Mouse (Mus musculus) gastrocnemius, postnatal 25 days (tissue): ENCODE data around the gene Bhmt2. TPM values are rescaled to one million over a fixed set of nuclear protein-coding genes. Genes with fewer than 3 reads are reported as not detected.

Experiments
- DNase-seq: peaks from one replicate; pipeline ENCODE4 v3.0.0; 2022
- long read RNA-seq, 2 experiments: library from polyadenylated mRNA; stranded (forward); transcript quantifications; one replicate each; pipeline ENCODE4 v2.0.0; 2021
- total RNA-seq, 2 experiments: library from RNA; stranded (reverse); gene quantifications; 1 replicate in 1 of 2; 2 replicates in 1 of 2; pipeline ENCODE4 v1.2.3; 2021

Gene Bhmt2
- total RNA-seq: not detected
- long read RNA-seq, experiment 1: 0 reads
- long read RNA-seq, experiment 2: 0 reads

GRCm38 (mm10) chr13:93674131-93674561, at the start of gene Bhmt2, which contains the start of gene Dmgdh:
Gene Bhmt2, minus strand, starts transcription at chr13:93674302.
Gene Dmgdh, plus strand, starts transcription at chr13:93674433.
- DNase-seq: no peak

DNA sequence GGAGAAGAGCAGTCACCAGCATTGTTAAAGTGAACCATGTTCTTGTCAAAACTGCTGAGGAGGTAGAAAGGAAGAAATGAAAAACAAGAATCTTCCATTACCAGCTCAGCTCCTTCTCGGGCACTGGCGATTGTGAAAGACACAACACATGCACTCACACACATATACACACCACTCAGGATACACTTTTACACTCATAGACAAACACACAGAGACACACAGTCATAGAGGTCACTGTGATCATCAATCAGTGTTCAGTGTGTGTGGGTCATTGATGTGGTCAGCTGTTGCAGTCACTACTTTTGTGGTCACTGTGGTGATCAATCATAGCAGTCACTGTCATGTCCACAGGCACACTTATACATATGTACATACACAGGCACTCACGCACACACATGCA, 49.4 kb upstream of the Bhmt2 start:
- no peak for DNase-seq

GRCm38 (mm10) chr13:93721916-93722315, 47.8 kb upstream of the Bhmt2 start:
- no peak for DNase-seq

- DNase-seq: no peak
Measured at GRCm38 (mm10) chr13:93718948-93719347, 44.8 kb upstream of the Bhmt2 start.

DNA sequence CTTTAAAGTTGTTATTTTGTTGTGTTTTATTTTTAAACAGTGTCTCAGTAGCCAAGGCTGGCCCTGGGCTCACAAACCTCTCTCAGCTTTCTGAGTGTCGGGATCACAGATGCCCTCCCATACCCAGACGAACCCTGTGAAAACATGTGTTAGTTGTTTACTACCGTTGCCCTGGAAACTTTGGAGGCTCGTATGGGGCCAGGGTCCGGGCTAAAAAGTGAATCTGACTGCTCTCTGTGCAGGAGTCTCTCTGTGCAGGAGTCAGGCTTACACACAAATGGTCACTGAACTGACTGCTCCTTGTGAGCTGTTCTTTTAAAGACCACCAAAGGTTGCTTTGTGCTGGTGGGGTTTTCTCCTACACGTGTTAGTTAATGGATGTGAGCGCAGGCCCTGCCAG, 43.0 kb upstream of the Bhmt2 start:
- no peak for DNase-seq

DNA sequence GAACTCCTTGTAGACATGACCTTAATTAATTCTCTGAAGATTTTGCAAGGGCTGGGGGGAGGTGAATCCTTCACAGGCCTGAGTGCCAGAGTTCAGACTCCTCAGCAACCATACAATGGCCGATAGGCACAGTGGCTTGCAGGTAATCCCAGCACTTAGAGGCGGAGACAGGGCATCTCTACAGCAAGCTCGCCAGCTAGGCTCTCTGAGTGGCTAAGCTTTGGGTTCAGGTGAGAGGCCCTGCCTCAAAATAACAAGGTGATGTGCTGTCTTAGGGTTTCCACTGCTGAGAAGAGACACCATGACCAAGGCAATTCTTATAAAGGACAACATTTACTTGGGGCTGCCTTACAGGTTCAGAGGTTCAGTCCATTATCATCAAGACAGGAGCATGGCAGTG, 39.7 kb upstream of the Bhmt2 start:
- DNase-seq: no peak

DNA sequence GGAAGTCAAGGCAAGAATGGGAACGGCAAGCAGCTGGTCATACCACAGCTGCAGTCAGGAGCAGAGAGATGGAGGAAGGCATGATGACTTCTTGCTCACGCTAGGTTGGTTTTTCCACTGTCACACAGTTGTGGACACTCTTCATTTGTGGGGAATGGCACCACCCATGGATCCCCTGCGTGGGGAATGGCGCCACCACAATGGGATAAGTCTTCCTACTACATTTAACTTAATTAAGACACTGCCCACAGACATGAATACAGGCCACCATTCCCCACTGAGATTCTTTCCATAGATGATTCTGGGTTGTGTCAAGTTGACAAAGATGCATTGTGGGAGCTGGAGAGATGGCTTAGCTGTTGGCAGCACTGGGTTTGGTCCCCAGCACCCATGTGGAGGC, 38.3 kb upstream of the Bhmt2 start:
- DNase-seq: no peak

GRCm38 (mm10) chr13:93711226-93711625, 37.1 kb upstream of the Bhmt2 start:
- no peak for DNase-seq

DNA sequence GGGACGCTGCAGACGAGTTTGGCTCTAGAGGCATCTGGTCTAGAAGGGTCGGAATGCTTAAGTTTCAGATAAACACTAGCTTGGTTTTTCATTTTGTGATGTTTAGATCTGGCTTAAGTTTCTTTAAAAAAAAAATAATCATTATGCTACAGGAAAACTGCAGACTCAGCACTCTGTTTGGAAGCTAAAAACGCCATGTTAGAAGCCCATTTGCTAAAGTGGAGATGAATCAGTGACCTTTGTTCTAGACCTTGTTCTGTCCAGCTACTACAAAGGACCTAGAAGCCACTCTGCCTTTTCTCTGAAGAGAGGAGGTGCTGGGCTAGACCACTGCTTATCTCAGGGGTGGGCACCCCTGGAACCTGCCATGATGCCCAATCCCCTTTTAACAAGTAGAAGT, 36.2 kb upstream of the Bhmt2 start:
- DNase-seq: no peak

- no peak for DNase-seq
Measured at GRCm38 (mm10) chr13:93707271-93707670, 33.2 kb upstream of the Bhmt2 start.

DNA sequence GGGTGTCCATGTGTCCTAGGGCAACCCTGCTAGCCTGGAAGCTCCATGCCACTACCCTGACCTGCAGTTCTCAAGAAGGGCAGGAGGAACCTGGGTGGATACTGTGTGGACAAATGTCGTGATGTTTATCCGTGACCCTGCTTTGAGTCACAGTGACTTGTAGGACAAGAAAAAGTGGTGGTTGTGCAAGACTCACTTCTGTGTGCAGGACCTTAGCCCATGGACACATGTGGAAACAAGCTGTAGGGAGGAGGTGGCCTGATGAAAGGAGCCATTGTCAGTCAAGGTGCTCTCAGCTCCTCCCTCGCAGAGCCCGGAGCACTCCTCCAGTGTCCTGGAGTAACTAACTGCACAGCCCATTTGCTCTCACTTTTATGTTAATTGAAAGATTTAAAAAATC, 31.6 kb upstream of the Bhmt2 start:
- no peak for DNase-seq

DNA sequence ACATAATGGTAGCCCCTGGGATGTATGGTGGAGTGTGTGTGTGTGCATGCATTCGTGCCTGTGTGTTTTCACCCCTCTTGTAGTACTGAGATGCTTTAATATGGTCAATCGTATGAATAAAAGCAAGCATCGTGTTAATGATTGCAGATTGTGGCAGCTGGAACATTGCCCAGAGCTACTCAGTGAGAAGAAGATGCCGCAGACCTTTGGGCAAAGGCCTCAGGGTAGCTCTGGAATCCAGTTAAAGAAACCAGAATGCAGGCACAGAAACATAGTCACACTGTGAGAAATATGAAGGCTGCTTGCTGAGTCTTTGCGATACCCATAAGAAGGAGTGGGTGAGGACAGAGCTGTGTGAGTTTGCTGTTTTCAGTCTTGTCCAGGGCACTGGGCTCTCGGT, 24.8 kb upstream of the Bhmt2 start:
- DNase-seq: no peak

DNA sequence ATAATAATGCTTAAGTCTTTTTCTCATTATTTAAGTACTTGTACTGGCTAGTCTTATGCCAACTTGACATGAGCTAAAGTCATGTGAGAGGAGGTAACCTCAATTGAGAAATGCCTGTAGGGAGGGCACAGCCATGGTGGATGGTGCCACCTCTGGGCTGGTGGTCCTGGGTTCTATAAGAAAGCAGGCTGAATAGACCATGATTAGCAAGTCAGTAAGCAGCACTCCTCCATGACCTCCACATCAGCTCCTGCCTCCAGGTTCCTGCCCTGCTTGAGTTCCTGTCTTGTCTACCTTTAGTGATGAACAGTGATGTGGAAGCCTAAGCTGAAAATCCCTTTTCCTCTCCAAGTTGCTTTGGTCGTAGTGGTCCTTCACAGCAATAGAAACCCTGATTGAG, 16.7 kb upstream of the Bhmt2 start:
- no peak for DNase-seq

DNA sequence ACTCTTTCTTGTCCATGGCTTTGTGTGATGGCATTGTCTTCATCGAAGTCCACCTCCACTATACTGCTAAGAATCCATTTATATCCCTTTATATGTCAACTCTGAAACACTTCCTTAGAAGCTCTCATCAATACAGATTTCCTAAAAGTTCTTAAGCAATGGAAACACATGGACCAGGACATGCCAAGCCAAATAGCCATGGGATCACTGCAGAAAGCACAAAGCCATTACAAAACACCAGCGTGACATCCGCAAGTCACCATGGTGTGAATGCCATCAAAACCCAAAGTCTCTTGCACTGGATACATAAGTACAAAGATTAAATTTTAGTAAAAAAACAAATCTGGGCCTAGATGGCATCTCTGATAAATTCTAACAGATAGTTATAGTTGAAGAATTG, 15.5 kb upstream of the Bhmt2 start:
- DNase-seq: no peak

DNA sequence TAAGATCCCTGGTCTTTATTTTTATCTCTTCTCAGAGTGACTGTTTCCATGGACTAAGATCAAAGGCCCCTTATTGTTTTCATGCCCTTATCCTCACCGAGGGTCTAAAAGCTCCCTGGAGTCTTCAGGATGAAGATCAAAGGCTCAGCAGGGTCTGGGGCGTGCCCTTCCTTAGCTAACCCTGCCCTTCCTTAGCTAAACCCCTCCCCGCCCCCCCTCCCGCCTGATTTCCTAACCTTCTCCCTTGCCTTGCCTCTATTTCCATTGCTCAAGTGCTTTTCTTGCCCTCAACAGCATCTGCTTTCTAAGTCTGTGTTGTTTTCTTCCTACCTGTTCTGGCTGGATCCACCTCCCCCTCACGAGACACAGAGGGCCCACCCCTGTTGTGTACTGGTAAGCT, 13.2 kb upstream of the Bhmt2 start:
- no peak for DNase-seq

DNA sequence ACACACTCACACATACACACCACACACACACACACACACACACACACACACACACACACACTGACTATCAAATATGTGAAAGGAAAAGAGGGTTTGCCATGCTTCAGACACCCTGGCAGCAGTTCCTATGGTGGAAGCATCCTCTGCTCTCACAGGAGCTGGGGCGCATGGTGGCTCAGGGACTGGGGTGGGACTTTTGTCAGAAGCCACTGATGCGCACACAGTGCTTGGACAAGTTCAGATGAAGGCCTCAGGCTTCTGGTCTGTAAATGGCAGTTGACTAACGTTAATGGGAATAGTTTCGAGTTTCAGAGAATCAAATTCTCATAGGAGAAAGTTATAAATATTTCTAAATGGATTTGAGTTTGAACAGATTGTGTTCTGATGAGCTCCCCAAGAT, 11.1 kb upstream of the Bhmt2 start:
- no peak for DNase-seq

DNA sequence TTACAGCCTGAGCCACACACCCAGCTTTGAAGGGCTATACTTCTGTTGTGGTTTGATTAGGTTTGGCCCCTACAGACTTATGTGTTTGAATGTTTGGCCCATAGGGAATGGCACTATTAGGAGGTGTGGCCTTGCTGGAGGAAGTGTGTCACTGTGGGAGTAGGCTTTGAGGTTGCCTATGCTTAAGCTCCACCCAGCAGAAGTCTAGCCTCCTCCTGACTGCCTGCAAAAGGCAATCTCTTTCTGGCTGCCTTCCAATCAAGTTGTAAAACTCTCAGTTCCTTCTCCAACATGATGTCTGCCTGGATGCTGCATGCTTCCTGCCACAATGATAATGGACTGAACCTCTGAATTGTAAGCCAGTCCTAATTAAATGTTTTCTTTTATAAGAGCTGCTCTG, 9.2 kb upstream of the Bhmt2 start:
- DNase-seq: no peak

GRCm38 (mm10) chr13:93676864-93677263, 2.8 kb upstream of the Bhmt2 start:
- no peak for DNase-seq

- DNase-seq: no peak
Measured at GRCm38 (mm10) chr13:93673296-93673695, 806 bp downstream of the Bhmt2 start.

DNA sequence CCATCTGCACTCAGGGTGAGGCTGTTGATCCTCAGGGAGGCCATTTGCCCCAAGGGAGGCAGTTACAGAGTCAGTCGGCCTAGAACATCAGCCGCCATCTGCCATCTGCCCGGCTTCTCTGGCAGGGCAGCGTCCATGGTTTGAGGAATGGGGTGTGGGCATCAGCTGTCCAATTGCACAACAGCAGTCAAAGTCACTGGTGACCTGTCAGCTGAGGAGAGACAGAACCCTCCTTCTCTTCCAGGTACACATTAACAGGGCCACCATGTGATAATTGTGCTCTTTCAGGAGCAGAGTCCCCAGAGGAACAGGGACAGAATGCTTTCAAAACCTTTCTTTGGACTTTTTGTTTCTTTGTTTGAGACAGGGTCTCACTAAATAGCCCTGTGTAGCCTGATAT, 1.7 kb downstream of the Bhmt2 start:
- no peak for DNase-seq

- DNase-seq: no peak
Measured at GRCm38 (mm10) chr13:93667586-93667985, 6.5 kb downstream of the Bhmt2 start.

DNA sequence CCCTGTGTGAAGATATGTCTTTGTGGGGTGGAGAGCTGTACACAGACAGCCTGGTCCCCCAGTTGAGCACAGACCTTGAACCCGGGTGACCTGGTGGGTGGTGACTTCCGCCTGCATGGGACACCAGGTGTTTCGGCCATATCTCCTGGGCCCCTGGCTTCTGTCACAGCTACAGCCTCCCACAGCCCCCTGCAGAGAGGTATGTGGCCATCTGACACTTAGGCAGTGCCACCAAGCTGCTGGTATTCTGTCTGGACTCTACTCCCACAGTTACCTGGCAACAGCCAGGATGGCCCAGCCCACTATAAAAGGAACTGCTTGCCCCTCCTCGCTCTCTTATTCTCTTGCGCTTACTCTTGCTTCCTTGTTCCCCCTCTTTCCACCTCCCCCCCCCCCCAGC, 16.2 kb downstream of the Bhmt2 start:
- no peak for DNase-seq

DNA sequence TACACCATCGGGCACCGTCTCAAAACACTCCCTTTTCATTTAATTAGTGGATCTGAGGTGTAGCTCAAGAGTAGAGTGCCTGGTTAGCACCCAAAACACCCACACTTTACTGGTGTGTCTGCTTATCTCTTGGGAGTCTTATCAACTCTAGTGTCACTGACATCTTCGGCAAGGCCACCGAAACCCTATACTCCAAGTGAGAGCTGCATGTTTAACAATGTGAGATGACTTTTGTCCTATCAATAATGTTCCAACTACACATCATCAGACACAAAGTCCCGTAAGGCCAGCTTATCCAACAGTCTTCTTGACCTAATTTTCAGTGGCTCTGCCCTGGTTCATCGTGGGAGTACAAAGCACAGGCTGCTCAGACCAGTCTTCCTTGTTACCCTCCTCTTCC, 20.7 kb downstream of the Bhmt2 start:
- DNase-seq: no peak

DNA sequence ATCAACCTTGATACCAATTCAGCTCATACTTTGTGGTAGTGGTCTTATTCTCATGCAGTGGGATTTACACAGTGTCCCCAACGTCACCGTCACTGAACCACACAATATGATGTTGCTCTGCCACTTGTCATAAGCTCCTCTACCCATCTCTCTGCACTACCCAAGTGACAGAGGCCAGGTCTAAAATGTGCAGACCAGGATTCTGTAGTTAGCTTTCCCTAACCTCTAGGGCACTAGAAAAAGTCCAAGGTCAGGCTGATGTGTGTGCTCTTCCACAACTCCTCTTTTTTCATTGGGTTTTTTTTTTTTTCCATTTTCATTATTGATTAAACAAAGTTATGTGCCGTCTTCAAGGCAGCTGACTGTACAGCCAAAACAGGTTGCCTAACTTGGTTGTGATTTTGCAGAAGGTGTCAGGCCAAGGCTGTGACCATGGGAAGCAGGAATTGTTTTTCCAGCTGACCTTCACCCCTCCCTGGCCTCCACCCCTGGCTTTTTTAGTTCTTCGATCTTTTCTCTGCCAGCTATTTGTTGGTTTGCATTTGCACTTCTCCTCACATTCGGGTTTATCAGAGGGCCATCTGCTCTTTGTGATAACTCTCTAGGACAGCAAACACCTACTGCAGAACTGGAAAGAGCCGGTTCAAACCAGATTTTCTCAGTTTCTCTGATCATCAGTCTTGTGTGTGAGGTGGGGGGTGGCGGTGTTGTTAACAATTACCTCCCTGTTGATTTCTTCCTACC, 25.5 kb downstream of the Bhmt2 start:
- DNase-seq: no peak

GRCm38 (mm10) chr13:93639636-93640035, 34.5 kb downstream of the Bhmt2 start:
- no peak for DNase-seq
